Mouse (Mus musculus): ENCODE data around the gene Cfap298. TPM values are rescaled to one million over a fixed set of nuclear protein-coding genes. Genes with fewer than 3 reads are reported as not detected.

Gene Cfap298
- polyA plus RNA-seq (2012; ENCODE audit: insufficient read depth, insufficient read length, missing spikeins), result 7.1 and 9.4 TPM in 2 replicates

GRCm38 (mm10) chr16:90934687-90935328 is at the start of gene Cfap298:
Cfap298 (minus strand) TSS chr16:90935114.
- Histone ChIP-seq H3K4me1 (ENCODE audit: control insufficient read depth, insufficient read depth, low read length) (peaks cover 3% of the 10 kb centered on the region; the same call in 1 of the 2 replicates), H3K27ac (ENCODE audit: insufficient read depth, low read depth, low read length) (peak within 1 kb of the TSS; percentile 33), H3K4me3 (ENCODE audit: insufficient read depth, low read length) (peak within 1 kb of the TSS; percentile 93)
- TF ChIP-seq CTCF (IDR thresholded peaks at IDR 0.05; ENCODE audit: low read depth, low read length), result no peak
- no peak for TF ChIP-seq POLR2A (IDR thresholded peaks at IDR 0.05; ENCODE audit: borderline replicate concordance, low read depth, low read length)

DNA sequence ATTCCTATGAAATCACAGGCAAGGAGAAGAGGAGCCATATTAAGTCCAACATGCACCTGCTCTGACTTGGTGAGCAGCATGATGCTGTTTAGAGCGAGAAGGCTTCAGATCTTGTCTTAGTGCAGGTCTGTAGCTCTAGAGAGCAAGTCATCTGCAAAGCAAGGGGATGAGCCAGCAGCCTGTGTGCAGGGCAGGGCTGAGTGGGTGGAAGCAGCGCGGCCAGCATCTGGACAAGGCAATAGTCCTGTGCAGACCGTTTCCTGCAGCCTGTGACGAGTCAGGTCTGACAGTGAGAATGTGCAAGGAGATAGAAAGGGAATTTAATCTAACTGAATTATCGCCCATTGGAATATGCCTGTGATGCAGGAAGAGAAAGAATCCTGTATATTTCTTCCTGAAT is 36.1 kb upstream of the Cfap298 start:
- Histone ChIP-seq H3K4me3 (ENCODE audit: insufficient read depth, low read length) (no peak overlapping the region), H3K27ac (ENCODE audit: insufficient read depth, low read depth, low read length) (no peak overlapping the region), H3K4me1 (ENCODE audit: control insufficient read depth, insufficient read depth, low read length) (no peaks in the 10 kb centered on the region)
- TF ChIP-seq POLR2A (IDR thresholded peaks at IDR 0.05; ENCODE audit: borderline replicate concordance, low read depth, low read length), result no peak

DNA sequence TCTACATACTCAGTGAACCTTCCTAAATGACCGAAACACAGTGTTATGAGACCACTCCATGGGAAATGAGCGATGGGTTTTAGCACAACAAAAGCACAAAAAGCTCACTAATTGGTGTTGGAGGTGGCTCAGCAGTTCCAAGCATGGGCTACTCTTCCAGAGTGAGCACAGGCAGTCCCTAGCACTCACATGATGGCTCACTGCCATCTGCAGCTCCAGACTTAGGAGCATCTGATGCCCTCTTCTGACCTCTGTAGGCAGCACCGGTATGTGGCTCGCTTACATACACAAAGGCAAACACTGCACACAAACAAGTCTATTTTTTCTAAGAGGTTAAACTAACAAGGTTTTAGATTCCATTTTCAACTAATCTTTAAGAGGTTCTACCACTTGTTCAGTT is 31.3 kb upstream of the Cfap298 start:
- H3K4me1 ChIP-seq (ENCODE audit: control insufficient read depth, insufficient read depth, low read length), result no peaks in the 10 kb centered on the region
- H3K27ac ChIP-seq (ENCODE audit: insufficient read depth, low read depth, low read length), result no peak overlapping the region
- TF ChIP-seq POLR2A (IDR thresholded peaks at IDR 0.05; ENCODE audit: borderline replicate concordance, low read depth, low read length) (no peak), CTCF (IDR thresholded peaks at IDR 0.05; ENCODE audit: low read depth, low read length) (no peak)
- no peak overlapping the region for H3K4me3 ChIP-seq (ENCODE audit: insufficient read depth, low read length)

DNA sequence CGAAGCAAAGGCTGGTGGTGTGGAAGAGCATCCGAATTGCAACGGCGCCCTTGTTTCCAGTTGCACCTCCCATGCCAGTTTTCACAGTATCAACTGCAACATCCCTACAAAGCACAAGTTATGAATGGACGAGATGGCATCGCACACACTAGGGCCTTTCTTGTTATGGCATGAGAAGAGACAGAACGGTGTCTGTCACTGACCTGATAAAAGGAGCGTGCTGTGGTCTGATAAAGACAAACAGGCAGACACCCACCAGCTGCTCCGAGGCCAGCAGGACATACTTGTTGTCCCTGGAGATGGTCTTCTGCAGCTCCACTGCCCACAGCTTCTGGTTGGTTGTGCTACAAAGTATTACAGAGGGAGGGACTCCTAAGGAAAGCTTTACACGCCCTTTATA is 29.4 kb upstream of the Cfap298 start:
- no peak overlapping the region for H3K4me3 ChIP-seq (ENCODE audit: insufficient read depth, low read length)
- no peak overlapping the region for H3K27ac ChIP-seq (ENCODE audit: insufficient read depth, low read depth, low read length)

DNA sequence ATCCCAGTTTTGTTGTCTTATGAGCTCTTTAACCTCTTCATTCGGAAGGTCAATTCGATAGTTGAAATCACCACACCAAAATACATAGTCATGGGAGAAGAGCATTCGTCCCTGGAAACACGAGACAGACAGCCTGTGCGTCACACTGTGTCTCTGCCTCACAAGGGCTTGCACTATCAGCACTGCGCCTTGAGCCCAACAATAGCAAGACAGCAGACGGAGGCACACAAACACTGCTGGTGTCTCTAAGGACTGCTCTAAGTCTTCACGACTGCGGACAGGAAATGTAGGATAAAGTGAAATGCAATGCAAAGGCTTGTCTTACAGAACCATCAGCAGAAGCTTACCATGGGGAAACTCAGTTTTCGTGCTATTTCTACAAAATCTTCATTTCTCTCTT is 29.0 kb upstream of the Cfap298 start:
- H3K4me3 ChIP-seq (ENCODE audit: insufficient read depth, low read length), result no peak overlapping the region
- TF ChIP-seq CTCF (IDR thresholded peaks at IDR 0.05; ENCODE audit: low read depth, low read length) (no peak), POLR2A (IDR thresholded peaks at IDR 0.05; ENCODE audit: borderline replicate concordance, low read depth, low read length) (no peak)
- no peaks in the 10 kb centered on the region for H3K4me1 ChIP-seq (ENCODE audit: control insufficient read depth, insufficient read depth, low read length)
- H3K27ac ChIP-seq (ENCODE audit: insufficient read depth, low read depth, low read length), result no peak overlapping the region

More for the DNA sequence above, 29.4 kb upstream of the Cfap298 start:
- no peak for TF ChIP-seq POLR2A (IDR thresholded peaks at IDR 0.05; ENCODE audit: borderline replicate concordance, low read depth, low read length)
- no peak for TF ChIP-seq CTCF (IDR thresholded peaks at IDR 0.05; ENCODE audit: low read depth, low read length)
- no peaks in the 10 kb centered on the region for H3K4me1 ChIP-seq (ENCODE audit: control insufficient read depth, insufficient read depth, low read length)

- Histone ChIP-seq H3K4me1 (ENCODE audit: control insufficient read depth, insufficient read depth, low read length) (no peaks in the 10 kb centered on the region), H3K4me3 (ENCODE audit: insufficient read depth, low read length) (no peak overlapping the region), H3K27ac (ENCODE audit: insufficient read depth, low read depth, low read length) (no peak overlapping the region)
- TF ChIP-seq CTCF (IDR thresholded peaks at IDR 0.05; ENCODE audit: low read depth, low read length) (no peak), POLR2A (IDR thresholded peaks at IDR 0.05; ENCODE audit: borderline replicate concordance, low read depth, low read length) (no peak)
Observed at GRCm38 (mm10) chr16:90963231-90963630, 28.3 kb upstream of the Cfap298 start.

DNA sequence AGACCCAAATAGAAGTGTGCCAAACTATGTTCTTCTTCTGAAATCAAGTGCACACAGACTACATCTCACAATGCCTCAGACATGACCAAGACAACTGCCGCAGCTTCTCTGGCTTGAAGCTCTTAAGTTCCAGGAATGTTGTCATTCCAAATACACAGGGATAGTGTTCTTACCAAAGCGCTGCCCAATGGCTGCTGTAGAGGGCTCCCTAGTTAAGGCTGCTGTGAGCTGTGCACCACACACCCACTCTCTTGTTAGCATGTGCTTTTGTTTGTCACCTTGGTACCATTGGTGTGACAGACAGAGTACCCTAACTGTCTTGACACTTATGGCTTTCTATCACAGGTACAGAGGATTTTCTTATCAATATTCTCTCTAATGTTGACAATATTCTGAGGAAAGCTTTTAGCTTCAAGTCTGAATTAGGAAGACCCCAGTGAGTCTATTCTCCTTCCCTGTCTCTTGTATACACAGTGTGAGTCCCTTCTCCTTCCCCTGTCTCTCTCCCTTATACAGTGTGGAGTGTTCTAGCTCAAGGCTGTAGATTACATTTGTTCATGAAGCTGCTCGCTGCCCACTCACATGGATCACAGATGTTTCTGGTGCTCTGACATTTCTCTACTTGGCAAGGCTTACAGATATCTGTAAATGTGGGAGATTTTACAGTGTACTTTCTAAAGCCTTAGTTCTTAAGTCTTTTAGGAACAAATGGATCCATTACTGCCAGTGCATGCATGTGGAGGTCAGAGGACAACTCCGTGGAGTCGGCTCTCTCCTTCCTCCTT is 23.6 kb upstream of the Cfap298 start:
- Histone ChIP-seq H3K27ac (ENCODE audit: insufficient read depth, low read depth, low read length) (no peak overlapping the region), H3K4me1 (ENCODE audit: control insufficient read depth, insufficient read depth, low read length) (no peaks in the 10 kb centered on the region), H3K4me3 (ENCODE audit: insufficient read depth, low read length) (no peak overlapping the region)
- TF ChIP-seq POLR2A (IDR thresholded peaks at IDR 0.05; ENCODE audit: borderline replicate concordance, low read depth, low read length), result no peak
- no peak for TF ChIP-seq CTCF (IDR thresholded peaks at IDR 0.05; ENCODE audit: low read depth, low read length)

- Histone ChIP-seq H3K4me1 (ENCODE audit: control insufficient read depth, insufficient read depth, low read length) (no peaks in the 10 kb centered on the region), H3K27ac (ENCODE audit: insufficient read depth, low read depth, low read length) (no peak overlapping the region)
- TF ChIP-seq CTCF (IDR thresholded peaks at IDR 0.05; ENCODE audit: low read depth, low read length), result no peak
- no peak for TF ChIP-seq POLR2A (IDR thresholded peaks at IDR 0.05; ENCODE audit: borderline replicate concordance, low read depth, low read length)
Observed at GRCm38 (mm10) chr16:90955494-90955893, 20.6 kb upstream of the Cfap298 start.

GRCm38 (mm10) chr16:90953770-90954169 is 18.9 kb upstream of the Cfap298 start:
- Histone ChIP-seq H3K4me1 (ENCODE audit: control insufficient read depth, insufficient read depth, low read length) (no peaks in the 10 kb centered on the region), H3K4me3 (ENCODE audit: insufficient read depth, low read length) (no peak overlapping the region)
- TF ChIP-seq POLR2A (IDR thresholded peaks at IDR 0.05; ENCODE audit: borderline replicate concordance, low read depth, low read length) (no peak), CTCF (IDR thresholded peaks at IDR 0.05; ENCODE audit: low read depth, low read length) (no peak)

More at GRCm38 (mm10) chr16:90955494-90955893, 20.6 kb upstream of the Cfap298 start:
- H3K4me3 ChIP-seq (ENCODE audit: insufficient read depth, low read length), result no peak overlapping the region

GRCm38 (mm10) chr16:90953147-90953546 is 18.2 kb upstream of the Cfap298 start:
- Histone ChIP-seq H3K27ac (ENCODE audit: insufficient read depth, low read depth, low read length) (no peak overlapping the region), H3K4me3 (ENCODE audit: insufficient read depth, low read length) (no peak overlapping the region), H3K4me1 (ENCODE audit: control insufficient read depth, insufficient read depth, low read length) (no peaks in the 10 kb centered on the region)
- TF ChIP-seq CTCF (IDR thresholded peaks at IDR 0.05; ENCODE audit: low read depth, low read length), result no peak
- TF ChIP-seq POLR2A (IDR thresholded peaks at IDR 0.05; ENCODE audit: borderline replicate concordance, low read depth, low read length), result no peak

More at GRCm38 (mm10) chr16:90953770-90954169, 18.9 kb upstream of the Cfap298 start:
- no peak overlapping the region for H3K27ac ChIP-seq (ENCODE audit: insufficient read depth, low read depth, low read length)
